Mouse (Mus musculus): ENCODE results near the gene Mxd4.

The Mxd4 gene

GRCm38 (mm10) chr5:34196423-34196822 is 8.9 kb upstream of the Mxd4 start:
- DNase-seq = no peak

- DNase-seq = no peak
Observed at GRCm38 (mm10) chr5:34195786-34196185, 8.3 kb upstream of the Mxd4 start.

GRCm38 (mm10) chr5:34194975-34195662 is 7.6 kb upstream of the Mxd4 start:
- no peak for DNase-seq

GRCm38 (mm10) chr5:34194426-34194825 is 6.9 kb upstream of the Mxd4 start:
- no peak for DNase-seq

DNA sequence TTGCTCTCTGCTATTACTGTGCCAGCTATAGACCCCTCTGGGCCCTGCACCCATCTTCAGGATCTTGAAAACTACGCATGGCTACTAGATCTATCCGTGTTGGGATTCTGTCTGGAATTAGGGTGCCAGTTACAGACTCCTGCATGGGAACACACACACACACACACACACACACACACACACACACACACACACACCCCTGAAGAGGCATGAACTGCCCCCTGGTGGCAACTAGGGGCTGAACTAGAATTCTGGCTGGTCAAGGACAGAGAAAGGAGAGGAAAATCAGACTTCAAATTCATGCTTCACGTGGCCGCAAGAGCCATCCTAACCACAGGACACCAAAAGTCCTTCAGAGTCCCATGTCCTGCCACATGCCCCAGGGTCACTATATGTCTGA is 4.3 kb upstream of the Mxd4 start:
- peak; percentile 61 to 68 for DNase-seq

DNA sequence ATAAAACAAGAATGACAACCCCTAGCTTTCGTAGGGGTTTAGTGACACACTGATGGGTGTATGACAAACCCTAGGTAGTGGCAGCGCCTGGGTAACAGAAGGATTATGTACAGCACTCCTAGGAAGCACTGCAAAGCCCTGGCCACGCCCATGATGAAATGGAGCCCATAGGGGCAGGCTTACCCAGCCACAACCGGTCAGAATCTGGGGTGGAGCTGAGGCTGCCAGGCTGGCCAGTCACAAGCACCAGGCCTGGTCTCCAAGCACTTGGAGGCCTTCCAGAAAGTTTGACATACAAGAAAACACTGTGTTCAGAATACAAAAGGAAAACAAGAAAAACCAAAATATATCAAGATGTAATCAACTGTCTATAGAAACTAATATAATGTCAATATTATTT is 3.5 kb upstream of the Mxd4 start:
- peak; percentile 43 to 63 for DNase-seq

GRCm38 (mm10) chr5:34189521-34189920 is 2.0 kb upstream of the Mxd4 start:
- DNase-seq = no peak

DNA sequence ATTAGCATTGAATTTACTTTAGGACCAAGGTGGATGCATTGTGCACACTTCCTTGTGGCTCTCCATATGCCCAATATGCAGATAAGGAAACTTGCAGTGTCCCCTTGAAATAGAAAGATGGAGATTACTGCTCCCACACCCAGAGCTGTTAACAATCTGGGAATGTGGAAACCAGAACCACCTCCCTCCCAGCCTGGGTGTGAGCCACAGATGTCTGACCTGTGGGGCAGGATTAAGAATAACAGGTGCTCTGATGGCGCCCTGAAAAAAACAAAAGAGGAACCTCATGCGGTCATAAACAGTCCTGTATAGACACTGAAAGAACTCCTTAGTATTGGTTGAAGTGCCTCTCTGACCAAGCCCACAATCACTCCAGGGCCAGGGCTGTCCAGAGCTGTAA is 1.3 kb upstream of the Mxd4 start:
- DNase-seq = no peak

GRCm38 (mm10) chr5:34186961-34187391 is 544 bp downstream of the Mxd4 start:
- DNase-seq = peak; percentile 72 to 82

- DNase-seq = no peak
Observed at GRCm38 (mm10) chr5:34186391-34186790, 1.1 kb downstream of the Mxd4 start.

GRCm38 (mm10) chr5:34185791-34186190 is 1.7 kb downstream of the Mxd4 start:
- peak in 1 of 2 experiments; percentile 2 for DNase-seq

DNA sequence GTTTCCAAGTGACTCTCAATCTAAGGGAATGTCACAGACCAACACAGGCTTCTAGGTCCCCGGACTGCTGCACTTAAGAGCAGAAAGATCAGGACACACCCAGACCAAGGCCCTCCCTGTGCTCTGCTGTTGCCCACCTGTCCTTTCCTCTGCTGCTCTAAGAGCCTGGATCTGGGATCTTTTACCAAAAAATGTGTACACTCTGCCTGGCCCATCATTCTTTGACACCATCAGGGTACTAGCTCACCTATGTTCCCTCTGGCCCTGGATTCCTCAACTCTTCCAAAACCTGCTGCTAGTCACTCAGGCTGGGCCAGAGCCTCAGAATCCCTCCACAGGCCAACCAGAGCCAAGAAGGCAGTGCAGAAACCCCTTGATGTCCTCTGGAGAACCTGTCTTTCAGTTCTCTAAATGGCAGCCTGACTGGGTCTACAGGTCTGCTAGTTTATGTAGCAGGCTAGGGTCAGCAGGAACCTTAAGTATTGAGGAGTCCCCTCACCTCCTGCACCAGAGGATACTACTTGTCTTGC is 2.4 kb downstream of the Mxd4 start:
- peak in 1 of 2 experiments; percentile 1 for DNase-seq

- peak in 1 of 2 experiments; percentile 1 for DNase-seq
Observed at GRCm38 (mm10) chr5:34183976-34184375, 3.5 kb downstream of the Mxd4 start.

GRCm38 (mm10) chr5:34183156-34183880 is 4.2 kb downstream of the Mxd4 start:
- peak; percentile 25 to 54 for DNase-seq

GRCm38 (mm10) chr5:34182486-34182885 is 5.0 kb downstream of the Mxd4 start:
- peak; percentile 37 to 43 for DNase-seq

DNA sequence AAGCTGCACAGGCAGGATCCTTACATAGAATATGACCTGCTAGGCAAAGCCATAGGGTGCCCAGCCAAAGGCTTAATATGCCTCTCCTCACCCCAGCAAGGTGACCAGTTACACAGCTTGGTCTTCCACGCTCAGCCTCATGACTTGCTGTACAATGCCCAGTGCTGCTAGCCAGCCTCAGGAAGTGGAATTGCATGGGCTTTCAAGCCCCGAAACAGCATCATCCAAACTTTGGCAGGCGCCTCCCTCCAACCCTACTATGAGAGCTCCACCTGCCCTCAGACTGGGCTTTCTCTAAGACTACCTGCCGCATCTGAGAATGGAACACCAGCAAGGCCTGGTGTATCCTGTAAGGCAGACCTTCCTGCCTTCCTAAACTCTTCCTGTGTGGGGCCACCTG is 9.7 kb downstream of the Mxd4 start:
- DNase-seq = no peak

DNA sequence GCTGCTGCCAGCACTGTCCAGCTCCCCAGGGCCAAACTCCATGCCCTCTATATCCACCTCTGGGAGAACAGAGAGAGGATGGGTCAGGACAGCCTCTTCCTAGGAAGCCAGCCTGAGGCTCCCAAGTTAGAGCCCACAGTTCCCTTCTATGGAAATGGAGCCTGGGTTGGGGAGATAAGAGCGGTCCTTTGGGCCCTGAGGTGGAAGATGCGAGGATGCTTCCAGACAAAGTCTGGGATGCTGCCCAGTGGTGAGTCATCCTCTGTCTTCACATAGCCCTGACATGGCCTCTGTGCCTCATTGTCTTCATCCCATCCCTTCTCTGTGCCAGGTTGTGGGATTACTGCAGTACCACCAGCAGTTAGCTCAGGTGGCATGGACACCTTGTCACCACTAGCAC is 10.4 kb downstream of the Mxd4 start:
- no peak for DNase-seq

DNA sequence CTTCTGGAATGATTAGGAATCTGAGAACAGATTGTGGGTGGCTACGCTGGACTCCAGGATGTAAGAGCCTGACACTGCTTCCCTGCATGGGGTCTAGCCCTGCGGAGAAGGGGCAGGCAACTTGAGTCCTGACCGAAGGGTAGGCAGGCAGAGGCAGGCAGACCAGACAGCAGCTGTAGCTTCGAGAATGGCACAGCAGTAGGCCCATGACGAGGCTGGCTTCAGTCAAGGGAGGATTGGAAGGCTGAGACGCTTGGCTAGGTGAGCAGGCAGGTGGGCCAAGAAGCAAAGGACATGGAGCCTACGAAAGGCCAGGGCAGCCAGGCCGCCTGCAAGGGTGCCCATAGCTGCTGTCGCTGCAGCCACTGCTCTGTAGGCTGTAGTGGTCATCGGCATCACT is 10.8 kb downstream of the Mxd4 start:
- DNase-seq = no peak

DNA sequence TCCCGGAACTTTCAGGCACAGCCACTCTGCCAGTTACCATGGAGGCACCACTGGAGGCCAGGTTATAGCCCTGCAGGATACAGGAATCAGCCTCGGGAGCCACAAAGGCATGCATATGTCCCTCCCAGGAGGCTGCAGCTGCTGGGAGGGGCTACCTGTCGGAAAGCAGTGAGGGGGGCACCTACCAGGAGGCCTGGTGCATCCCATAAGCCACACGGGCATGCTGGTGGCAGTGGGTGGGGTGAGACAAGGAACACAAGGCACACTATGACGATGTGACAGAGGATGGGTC is 12.2 kb downstream of the Mxd4 start:
- DNase-seq = no peak

DNA sequence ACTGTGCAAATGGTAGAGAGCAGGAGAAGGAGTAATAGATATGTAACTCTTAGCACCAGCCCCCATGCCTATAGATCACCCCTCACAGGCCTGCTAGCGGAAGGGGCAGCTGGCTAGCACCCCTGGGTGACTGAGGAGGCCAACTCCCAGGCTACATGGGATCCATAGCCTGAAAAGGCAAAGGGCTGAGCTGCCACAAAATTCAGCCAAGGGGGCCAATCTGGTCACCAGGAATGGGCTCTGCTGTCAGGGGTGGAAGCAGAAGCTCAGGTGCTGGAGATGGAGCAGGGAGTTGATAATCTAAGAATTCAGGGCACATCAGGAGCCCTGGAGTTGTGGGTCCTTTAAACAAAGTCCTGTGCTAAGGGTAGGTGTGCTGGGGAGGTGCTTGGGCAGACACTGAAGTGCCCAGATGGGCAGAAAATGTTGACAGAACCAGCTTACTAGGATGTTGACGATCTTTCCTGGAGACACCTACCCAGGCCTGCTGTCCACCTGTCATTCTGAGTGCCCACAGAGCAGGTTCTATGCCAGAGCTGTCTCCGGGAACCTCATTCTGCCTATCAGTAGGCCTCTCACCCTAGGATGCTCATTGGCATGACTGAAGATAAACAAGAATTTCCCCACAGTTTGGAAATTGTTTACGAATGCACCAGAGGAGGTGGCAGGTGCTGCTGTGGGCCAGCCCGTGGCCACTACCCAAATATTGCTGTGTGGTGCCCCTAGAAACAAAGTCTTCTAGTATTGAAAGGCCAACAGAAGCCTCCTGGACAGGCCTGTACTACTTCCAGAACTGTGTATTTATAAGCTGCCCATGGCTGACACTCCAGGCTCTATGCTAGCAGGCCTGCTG is 12.7 kb downstream of the Mxd4 start:
- no peak for DNase-seq

DNA sequence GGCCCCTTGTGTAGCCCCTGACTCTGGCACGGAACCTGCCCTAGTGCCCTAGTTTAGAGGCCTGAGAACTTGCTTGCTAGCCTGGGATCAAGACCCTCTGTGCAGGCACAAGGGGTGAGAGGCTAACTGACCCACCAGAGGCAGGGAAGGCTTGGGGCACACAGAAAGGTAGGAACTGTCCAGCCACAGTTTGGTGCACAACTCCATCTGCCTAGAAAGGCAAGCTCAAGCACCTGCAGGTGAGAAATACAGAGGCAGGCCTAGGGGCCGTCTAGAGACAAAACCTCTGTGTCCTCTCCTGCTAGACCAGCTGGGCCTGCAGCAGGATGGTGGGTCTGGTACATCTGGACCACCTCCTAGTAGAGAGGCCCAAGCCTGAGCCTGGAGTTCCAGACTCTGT is 13.5 kb downstream of the Mxd4 start:
- DNase-seq = no peak

DNA sequence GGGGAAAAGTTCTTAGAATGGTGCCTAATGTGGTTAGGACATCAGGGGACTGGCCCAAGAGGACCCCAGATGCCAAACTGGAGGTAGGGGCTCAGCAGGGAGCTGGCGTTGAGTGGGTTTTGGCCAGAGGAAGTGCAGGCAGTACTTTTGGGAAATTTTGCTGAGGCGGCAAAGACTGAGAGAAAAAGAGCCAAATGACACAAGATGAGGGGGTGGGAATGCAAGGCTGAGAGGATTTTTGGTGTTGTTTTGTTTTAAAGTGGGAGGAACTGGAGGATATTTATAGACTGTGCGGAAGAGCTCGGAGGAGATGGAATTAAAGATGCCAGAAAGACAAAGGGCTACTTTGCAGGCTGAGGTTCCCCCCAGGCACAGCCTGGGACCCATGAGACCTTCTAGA is 16.8 kb downstream of the Mxd4 start:
- peak in 1 of 2 experiments; percentile 54 for DNase-seq

DNA sequence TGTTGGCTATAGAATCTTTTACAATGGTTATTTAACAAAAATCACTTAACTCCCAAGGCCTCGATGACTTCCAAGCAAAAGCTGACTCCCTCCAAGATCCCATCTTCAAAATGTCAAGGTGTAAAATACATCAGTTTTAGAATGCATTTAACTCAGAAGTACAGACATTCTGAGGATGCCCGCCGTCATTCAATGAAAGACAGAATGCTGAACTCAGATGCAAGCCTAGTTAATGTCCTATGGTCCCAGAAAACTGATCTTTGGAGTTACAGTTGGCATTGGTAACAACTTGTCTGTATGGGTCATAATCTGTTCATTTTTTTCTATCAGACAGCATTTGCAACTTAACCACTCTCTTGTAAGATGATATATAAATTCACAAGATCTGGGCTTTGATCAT is 17.6 kb downstream of the Mxd4 start:
- DNase-seq = no peak
